Mouse (Mus musculus): ENCODE measurements around the gene Wdr20. TPM values are rescaled to one million over a fixed set of nuclear protein-coding genes. Genes with fewer than 3 reads are reported as not detected.

Wdr20 gene
- polyA plus RNA-seq, 1 experiment from 2014 or later, result 12.8 TPM

- no peaks in the 10 kb centered on the region for H3K27me3 ChIP-seq (ENCODE audit: control insufficient read depth, insufficient read depth, low read length)
- H3K4me1 ChIP-seq (replicated peaks; ENCODE audit: control insufficient read depth, insufficient read depth), result no peaks in the 10 kb centered on the region; the same call in 1 of the 2 replicates
- no peak overlapping the region for H3K4me2 ChIP-seq (replicated peaks; ENCODE audit: low read depth)
- TF ChIP-seq EP300 (optimal IDR thresholded peaks at IDR 0.05) (no peak), CTCF (IDR thresholded peaks at IDR 0.05; ENCODE audit: low read depth) (no peak)
- H3K9ac ChIP-seq (ENCODE audit: low read length), result no peak overlapping the region
- H3K9me3 ChIP-seq (ENCODE audit: control insufficient read depth, low read length), result no peaks in the 10 kb centered on the region
- H3K4me3 ChIP-seq (ENCODE audit: low read depth, low read length), result no peak overlapping the region
- H3K36me3 ChIP-seq (ENCODE audit: control insufficient read depth, insufficient read depth, low read length), result no peaks in the 10 kb centered on the region
- no peak for ATAC-seq (ENCODE audit: low FRiP score, low TSS enrichment)
- no peak overlapping the region for H3K27ac ChIP-seq (replicated peaks)
- DNase-seq (ENCODE audit: low spot score), result no peak
- WGBS, result 65% methylated on average over 5 of the region's 5 CpGs
Observed at GRCm38 (mm10) chr12:110841731-110842493, 104.2 kb downstream of the Wdr20 start.

- 0 out of 2 replicates have a peak overlapping the region, but pooled peaks have one; percentile 88 for H3K27ac ChIP-seq (replicated peaks)
- peak overlapping the region; percentile 45 for H3K9ac ChIP-seq (ENCODE audit: low read length)
- H3K27me3 ChIP-seq (ENCODE audit: control insufficient read depth, insufficient read depth, low read length), result no peaks in the 10 kb centered on the region
- peak overlapping the region; percentile 78 for H3K4me2 ChIP-seq (replicated peaks; ENCODE audit: low read depth)
- DNase-seq (ENCODE audit: low spot score) (peak; percentile 87), ATAC-seq (ENCODE audit: low FRiP score, low TSS enrichment) (peak; percentile 46)
- peak overlapping the region; percentile 56 for H3K4me3 ChIP-seq (ENCODE audit: low read depth, low read length)
- H3K9me3 ChIP-seq (ENCODE audit: control insufficient read depth, low read length), result no peaks in the 10 kb centered on the region
- no peaks in the 10 kb centered on the region; the same call in 1 of the 2 replicates for H3K4me1 ChIP-seq (replicated peaks; ENCODE audit: control insufficient read depth, insufficient read depth)
- H3K36me3 ChIP-seq (ENCODE audit: control insufficient read depth, insufficient read depth, low read length), result no peaks in the 10 kb centered on the region
- 19% methylated on average over 32 of the region's 32 CpGs for WGBS
- TF ChIP-seq CTCF (IDR thresholded peaks at IDR 0.05; ENCODE audit: low read depth), result peak; percentile 97
- TF ChIP-seq EP300 (optimal IDR thresholded peaks at IDR 0.05), result no peak
Observed at GRCm38 (mm10) chr12:110843194-110844048, 105.7 kb downstream of the Wdr20 start.

GRCm38 (mm10) chr12:110844227-110845130, 106.7 kb downstream of the Wdr20 start:
- Histone ChIP-seq H3K4me1 (replicated peaks; ENCODE audit: control insufficient read depth, insufficient read depth) (no peaks in the 10 kb centered on the region; the same call in 1 of the 2 replicates), H3K4me2 (replicated peaks; ENCODE audit: low read depth) (peak overlapping the region; percentile 78), H3K9ac (ENCODE audit: low read length) (peak overlapping the region; percentile 45), H3K27me3 (ENCODE audit: control insufficient read depth, insufficient read depth, low read length) (no peaks in the 10 kb centered on the region), H3K9me3 (ENCODE audit: control insufficient read depth, low read length) (no peaks in the 10 kb centered on the region), H3K27ac (replicated peaks) (peak overlapping the region; percentile 88), H3K4me3 (ENCODE audit: low read depth, low read length) (peak overlapping the region; percentile 56), H3K36me3 (ENCODE audit: control insufficient read depth, insufficient read depth, low read length) (no peaks in the 10 kb centered on the region)
- ATAC-seq (ENCODE audit: low FRiP score, low TSS enrichment) (peak; percentile 37), DNase-seq (ENCODE audit: low spot score) (peak; percentile 50)
- 1% methylated on average over 42 of the region's 42 CpGs for WGBS
- TF ChIP-seq CTCF (IDR thresholded peaks at IDR 0.05; ENCODE audit: low read depth) (no peak), EP300 (optimal IDR thresholded peaks at IDR 0.05) (no peak)

GRCm38 (mm10) chr12:110845131-110845880, 107.6 kb downstream of the Wdr20 start:
- Histone ChIP-seq H3K4me1 (replicated peaks; ENCODE audit: control insufficient read depth, insufficient read depth) (peaks cover 2% of the 10 kb centered on the region; the same call in 1 of the 2 replicates), H3K9ac (ENCODE audit: low read length) (peak overlapping the region; percentile 65), H3K36me3 (ENCODE audit: control insufficient read depth, insufficient read depth, low read length) (no peaks in the 10 kb centered on the region), H3K4me2 (replicated peaks; ENCODE audit: low read depth) (peak overlapping the region; percentile 78), H3K9me3 (ENCODE audit: control insufficient read depth, low read length) (no peaks in the 10 kb centered on the region), H3K4me3 (ENCODE audit: low read depth, low read length) (peak overlapping the region; percentile 56), H3K27ac (replicated peaks) (peak overlapping the region; percentile 88), H3K27me3 (ENCODE audit: control insufficient read depth, insufficient read depth, low read length) (no peaks in the 10 kb centered on the region)
- ATAC-seq (ENCODE audit: low FRiP score, low TSS enrichment) (peak; percentile 94), DNase-seq (ENCODE audit: low spot score) (peak; percentile 98)
- TF ChIP-seq CTCF (IDR thresholded peaks at IDR 0.05; ENCODE audit: low read depth), result no peak
- TF ChIP-seq EP300 (optimal IDR thresholded peaks at IDR 0.05), result no peak
- WGBS, result under 1% methylated on average over 36 of the region's 36 CpGs
